Mouse (Mus musculus): ENCODE data around the gene Alkbh8. TPM values are rescaled to one million over a fixed set of nuclear protein-coding genes. Genes with fewer than 3 reads are reported as not detected.
"Not testable (repeated sequence)": the region's sequence is repeated elsewhere in the genome, so short reads cannot be mapped to it uniquely, and the experiment has no call there.

Gene Alkbh8
- total and polyA plus RNA-seq, 3 experiments, result 27.3 to 47.3 (median 29.1) TPM

GRCm38 (mm10) chr9:3327342-3328053 lies 7.4 kb upstream of the Alkbh8 start:
- peaks cover 26 to 30% of the 10 kb centered on the region in 2 experiments for H3K4me1 ChIP-seq (ENCODE audit: control insufficient read depth in 1 of 2, insufficient read depth in 2 of 2, low read length in 2 of 2)
- TF ChIP-seq ZMIZ1 (IDR thresholded peaks at IDR 0.05; ENCODE audit: low read depth, low read length) (peak; percentile 38; the same call in 1 of the 2 replicates), RCOR1 (IDR thresholded peaks at IDR 0.05; ENCODE audit: low read depth, low read length) (peak; percentile 16), EP300 (IDR thresholded peaks at IDR 0.05; ENCODE audit: low read depth in 1 of 2, low read length in 2 of 2) (peak; percentile 46 to 70; a peak in 3 of 4 replicates), CTCF (IDR thresholded peaks at IDR 0.05 in 2 of 3, conservative IDR thresholded peaks at IDR 0.05 in 1 of 3; ENCODE audit: control insufficient read depth in 1 of 3, insufficient read depth in 1 of 3, low read depth in 2 of 3, low read length in 3 of 3, poor library complexity in 1 of 3, severe bottlenecking in 1 of 3) (0 out of 6 replicates have a peak, but pooled peaks of 1 of the 3 experiments have one; percentile 0), ETS1 (IDR thresholded peaks at IDR 0.05; ENCODE audit: low read depth, low read length) (0 out of 2 replicates have a peak, but pooled peaks have one; percentile 44), TCF12 (IDR thresholded peaks at IDR 0.05; ENCODE audit: low read depth, low read length) (peak; percentile 81), JUND (IDR thresholded peaks at IDR 0.05; ENCODE audit: low read depth, low read length) (peak; percentile 82; the same call in 1 of the 2 replicates), MXI1 (IDR thresholded peaks at IDR 0.05; ENCODE audit: low read depth, low read length) (0 out of 2 replicates have a peak, but pooled peaks have one; percentile 7), TAL1 (IDR thresholded peaks at IDR 0.05; ENCODE audit: low read length) (peak; percentile 18; the same call in 1 of the 2 replicates), GATA1 (IDR thresholded peaks at IDR 0.05; ENCODE audit: low read depth, low read length) (peak; percentile 15; the same call in 1 of the 2 replicates), MAX (IDR thresholded peaks at IDR 0.05; ENCODE audit: low read length) (peak; percentile 24; the same call in 1 of the 2 replicates), USF1 (IDR thresholded peaks at IDR 0.05; ENCODE audit: low read depth, low read length) (peak; percentile 17; the same call in 1 of the 2 replicates)
- not testable (repeated sequence) for H3K9me3 ChIP-seq (replicated peaks; ENCODE audit: insufficient read depth, low read length); H3K27me3 ChIP-seq (ENCODE audit: control insufficient read depth in 1 of 2, insufficient read depth in 2 of 2, low read length in 2 of 2); H3K79me2 ChIP-seq (ENCODE audit: control insufficient read depth, insufficient read depth, low read length, poor library complexity)
- H3K27ac ChIP-seq (ENCODE audit: control insufficient read depth, low read depth, low read length), result peak overlapping the region; percentile 88
- peak overlapping the region; percentile 63 to 86 for H3K4me3 ChIP-seq (ENCODE audit: control insufficient read depth in 1 of 2, insufficient read depth in 1 of 2, low read depth in 2 of 2, low read length in 2 of 2)
- peak; percentile 78 for DNase-seq (ENCODE audit: low read depth, low spot score)
- H3K9ac ChIP-seq (ENCODE audit: control insufficient read depth, low read depth, low read length, poor library complexity, severe bottlenecking), result peak overlapping the region; percentile 64
- peaks cover 0 to 39% of the 10 kb centered on the region in 2 experiments; a peak in 2 of 4 replicates for H3K36me3 ChIP-seq (ENCODE audit: control insufficient read depth in 1 of 2, insufficient read depth in 2 of 2, low read length in 2 of 2)

GRCm38 (mm10) chr9:3328054-3328595 lies 6.8 kb upstream of the Alkbh8 start:
- Histone ChIP-seq H3K9ac (ENCODE audit: control insufficient read depth, low read depth, low read length, poor library complexity, severe bottlenecking) (peak overlapping the region; percentile 64), H3K4me1 (ENCODE audit: control insufficient read depth in 1 of 2, insufficient read depth in 2 of 2, low read length in 2 of 2) (peaks cover 30% of the 10 kb centered on the region in 2 experiments), H3K27me3 (ENCODE audit: control insufficient read depth in 1 of 2, insufficient read depth in 2 of 2, low read length in 2 of 2) (no peaks in the 10 kb centered on the region), H3K36me3 (ENCODE audit: control insufficient read depth in 1 of 2, insufficient read depth in 2 of 2, low read length in 2 of 2) (peaks cover 0 to 44% of the 10 kb centered on the region in 2 experiments; a peak in 2 of 4 replicates), H3K9me3 (replicated peaks; ENCODE audit: insufficient read depth, low read length) (no peaks in the 10 kb centered on the region), H3K4me3 (ENCODE audit: control insufficient read depth in 1 of 2, insufficient read depth in 1 of 2, low read depth in 2 of 2, low read length in 2 of 2) (peak overlapping the region; percentile 63 to 86), H3K27ac (ENCODE audit: control insufficient read depth, low read depth, low read length) (peak overlapping the region; percentile 88), H3K79me2 (ENCODE audit: control insufficient read depth, insufficient read depth, low read length, poor library complexity) (no peaks in the 10 kb centered on the region)
- peak; percentile 84 for DNase-seq (ENCODE audit: low read depth, low spot score)
- TF ChIP-seq ELF1 (IDR thresholded peaks at IDR 0.05; ENCODE audit: low read depth, low read length) (no peak), ZC3H11A (IDR thresholded peaks at IDR 0.05; ENCODE audit: low read depth, low read length) (peak; percentile 25), ZKSCAN1 (IDR thresholded peaks at IDR 0.05; ENCODE audit: low read depth, low read length) (no peak; the same call in 1 of the 2 replicates), ZMIZ1 (IDR thresholded peaks at IDR 0.05; ENCODE audit: low read depth, low read length) (peak; percentile 52; the same call in 1 of the 2 replicates), MYB (IDR thresholded peaks at IDR 0.05; ENCODE audit: low read depth, low read length) (peak; percentile 92), BHLHE40 (IDR thresholded peaks at IDR 0.05; ENCODE audit: borderline replicate concordance, low read depth, low read length) (peak; percentile 83), TCF12 (IDR thresholded peaks at IDR 0.05; ENCODE audit: low read depth, low read length) (peak; percentile 100), GATA1 (IDR thresholded peaks at IDR 0.05; ENCODE audit: low read depth, low read length) (peak; percentile 100), ZNF384 (IDR thresholded peaks at IDR 0.05; ENCODE audit: low read depth, low read length) (peak; percentile 78), GABPA (IDR thresholded peaks at IDR 0.05; ENCODE audit: low read depth, low read length) (no peak), RAD21 (IDR thresholded peaks at IDR 0.05; ENCODE audit: low read depth, low read length) (peak; percentile 12), NRF1 (IDR thresholded peaks at IDR 0.05; ENCODE audit: insufficient read depth, low read depth, low read length, poor library complexity, severe bottlenecking) (no peak), MEF2A (IDR thresholded peaks at IDR 0.05; ENCODE audit: extremely low read depth, insufficient replicate concordance, low read depth, low read length, poor library complexity, severe bottlenecking) (peak; percentile 79; the same call in 1 of the 2 replicates), POLR2AphosphoS2 (IDR thresholded peaks at IDR 0.05; ENCODE audit: low read length) (peak; percentile 85), RCOR1 (IDR thresholded peaks at IDR 0.05; ENCODE audit: low read depth, low read length) (peak; percentile 97), CTCF (IDR thresholded peaks at IDR 0.05 in 2 of 3, conservative IDR thresholded peaks at IDR 0.05 in 1 of 3; ENCODE audit: control insufficient read depth in 1 of 3, insufficient read depth in 1 of 3, low read depth in 2 of 3, low read length in 3 of 3, poor library complexity in 1 of 3, severe bottlenecking in 1 of 3) (no peak), MYC (IDR thresholded peaks at IDR 0.05; ENCODE audit: low read depth, low read length) (peak; percentile 84), CHD1 (IDR thresholded peaks at IDR 0.05; ENCODE audit: low read depth, low read length) (no peak), TBP (IDR thresholded peaks at IDR 0.05; ENCODE audit: low read depth, low read length) (no peak), KAT2A (conservative IDR thresholded peaks at IDR 0.05; ENCODE audit: low read depth, low read length) (peak; percentile 54; the same call in 1 of the 2 replicates)

Data from MEL (cell line).